Mouse (Mus musculus) heart, postnatal 0 days (tissue): ENCODE measurements around the gene Polr3e.

Experiments used
- CTCF ChIP-seq: IDR thresholded peaks from 2 replicates; pipeline ENCODE4 v1.5.1; 2016; ENCODE audit warnings: antibody characterized with exemption, control low read depth, low read depth
- EP300 ChIP-seq: IDR thresholded peaks from 2 replicates; pipeline ENCODE4 v1.6.1; 2016; ENCODE audit warnings: antibody characterized with exemption, low read depth

- TF ChIP-seq CTCF (peak; percentile 34), EP300 (no peak)
Observed at GRCm38 (mm10) chr7:120913332-120913731, 4.2 kb upstream of the Polr3e start.
